Mouse (Mus musculus) forebrain, embryonic 10.5 days (tissue): ENCODE data around the gene Cdkn2aipnl. TPM values are rescaled to one million over a fixed set of nuclear protein-coding genes. Genes with fewer than 3 reads are reported as not detected.

Experiments
- DNase-seq: peaks from one replicate; pipeline ENCODE4 v3.0.0-alpha.2; 2017; ENCODE audit warnings: low spot score; ENCODE audit errors: extremely low spot score
- H3K27ac ChIP-seq: fragments of 300-500 bp; sonication (generic); 2 replicates; pipeline ENCODE4 v1.5.1; 2016; ENCODE audit warnings: mild to moderate bottlenecking
- H3K27me3 ChIP-seq: fragments of 300-500 bp; sonication (generic); 2 replicates; pipeline ENCODE4 v1.6.1; 2016; ENCODE audit warnings: mild to moderate bottlenecking; ENCODE audit not compliant: poor library complexity, severe bottlenecking
- H3K36me3 ChIP-seq: fragments of 300-500 bp; sonication (generic); replicated peaks from 2 replicates; pipeline ENCODE4 v1.6.1; 2016; ENCODE audit warnings: mild to moderate bottlenecking, moderate library complexity
- H3K4me1 ChIP-seq: fragments of 300-500 bp; sonication (generic); 2 replicates; pipeline ENCODE4 v1.6.1; 2016
- H3K4me3 ChIP-seq: fragments of 300-500 bp; sonication (generic); 2 replicates; pipeline ENCODE4 v1.5.1; 2016; ENCODE audit warnings: mild to moderate bottlenecking, moderate library complexity
- H3K9me3 ChIP-seq: fragments of 300-500 bp; sonication (generic); 2 replicates; pipeline ENCODE4 v1.6.1; 2016; ENCODE audit warnings: mild to moderate bottlenecking, moderate library complexity
- WGBS: fragments of 180-500 bp; shearing (Covaris S2); methylation state at CpG from one replicate; pipeline ENCODE4 v1.1.7; 2016; 5-methylcytosine and 5-hydroxymethylcytosine counted together
- polyA plus RNA-seq: library from polyadenylated mRNA; unstranded; fragments of >200 nt; fragmentation: Nextera tagmentation; extraction: Ambion mirVana; gene quantifications from 2 replicates; pipeline ENCODE4 v1.2.1, GENCODE M21; 2016

The Cdkn2aipnl gene
- 138 and 144 TPM in 2 replicates for polyA plus RNA-seq

DNA sequence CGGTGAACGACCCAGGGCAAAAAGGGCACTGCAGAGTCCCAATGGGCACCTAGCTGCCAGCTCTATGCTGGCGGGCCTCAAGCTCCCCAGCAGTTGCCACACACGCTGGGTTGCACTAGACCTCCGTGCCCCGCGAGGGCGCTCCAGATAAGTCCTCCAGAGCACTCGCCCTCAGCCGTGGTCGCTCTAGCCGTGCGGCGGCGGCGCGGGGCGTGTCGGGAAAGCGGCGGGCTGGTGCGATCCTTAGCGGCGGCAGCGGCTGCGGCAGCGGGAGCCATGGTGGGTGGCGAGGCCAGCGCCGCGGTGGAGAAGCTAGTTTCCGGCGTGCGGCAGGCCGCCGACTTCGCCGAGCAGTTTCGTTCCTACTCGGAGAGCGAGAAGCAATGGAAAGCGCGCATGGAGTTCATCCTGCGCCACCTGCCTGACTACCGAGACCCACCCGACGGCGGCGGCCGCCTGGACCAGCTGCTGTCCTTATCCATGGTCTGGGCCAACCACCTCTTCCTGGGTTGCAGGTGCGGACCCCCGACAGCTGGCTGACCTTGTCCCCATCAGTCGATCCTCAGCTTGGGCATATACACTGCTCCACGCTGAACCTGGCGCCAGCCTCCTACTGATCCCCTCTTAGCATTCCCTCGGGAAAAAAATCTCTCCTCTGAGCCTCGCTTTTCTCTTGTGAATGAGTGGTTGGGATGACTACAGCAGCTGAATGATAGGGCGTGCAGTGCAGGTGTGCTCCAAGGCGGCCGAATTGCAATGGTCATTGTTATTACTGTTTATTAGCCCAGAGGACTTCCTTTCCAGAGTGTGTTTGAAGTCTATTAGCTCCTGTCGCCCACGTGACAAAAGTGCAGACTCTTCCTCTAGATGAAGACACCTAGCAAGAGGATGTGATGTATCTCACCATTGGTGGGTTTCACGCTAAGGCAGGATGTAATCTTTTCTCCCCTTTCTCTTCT lies at the start of gene Cdkn2aipnl:
Cdkn2aipnl (plus strand) TSS at position 219 of the 959 bp plus-strand sequence.
- Histone ChIP-seq H3K36me3 (peaks cover 40% of the 10 kb centered on the region), H3K27ac (peak within 1 kb of the TSS; percentile 89), H3K4me1 (peaks cover 21% of the 10 kb centered on the region), H3K4me3 (peak within 1 kb of the TSS; percentile 75), H3K9me3 (no peaks in the 10 kb centered on the region), H3K27me3 (no peaks in the 10 kb centered on the region)
- peak; percentile 89 for DNase-seq
- WGBS: 3% methylated on average over 63 of the region's 63 CpGs

DNA sequence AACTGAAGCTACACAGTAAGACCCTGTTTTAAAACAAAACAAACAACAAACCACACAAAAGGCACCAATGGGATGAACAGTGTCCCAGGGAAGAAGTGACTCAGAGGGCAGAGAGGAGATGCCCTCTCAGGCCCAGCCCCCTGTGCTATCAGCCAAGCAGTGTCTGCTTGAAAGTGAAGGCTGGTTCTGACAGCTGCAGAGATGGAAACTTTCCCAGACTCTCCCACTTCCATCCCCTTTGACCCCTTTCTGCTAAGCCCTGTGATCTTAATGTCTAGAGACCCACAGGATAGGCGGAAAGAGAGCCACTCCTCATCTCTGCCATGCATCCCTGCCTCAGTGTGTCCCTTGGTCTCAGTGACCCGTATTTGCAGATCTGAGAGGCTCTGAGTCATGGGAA lies 49.5 kb upstream of the Cdkn2aipnl start:
- Histone ChIP-seq H3K4me3 (no peak overlapping the region), H3K4me1 (peaks cover 16% of the 10 kb centered on the region), H3K9me3 (peaks cover 7% of the 10 kb centered on the region; the same call in 1 of the 2 replicates), H3K36me3 (no peaks in the 10 kb centered on the region), H3K27me3 (peaks cover 11% of the 10 kb centered on the region), H3K27ac (no peak overlapping the region)
- WGBS: 80% methylated on average over 2 of the region's 2 CpGs
- DNase-seq: no peak

DNA sequence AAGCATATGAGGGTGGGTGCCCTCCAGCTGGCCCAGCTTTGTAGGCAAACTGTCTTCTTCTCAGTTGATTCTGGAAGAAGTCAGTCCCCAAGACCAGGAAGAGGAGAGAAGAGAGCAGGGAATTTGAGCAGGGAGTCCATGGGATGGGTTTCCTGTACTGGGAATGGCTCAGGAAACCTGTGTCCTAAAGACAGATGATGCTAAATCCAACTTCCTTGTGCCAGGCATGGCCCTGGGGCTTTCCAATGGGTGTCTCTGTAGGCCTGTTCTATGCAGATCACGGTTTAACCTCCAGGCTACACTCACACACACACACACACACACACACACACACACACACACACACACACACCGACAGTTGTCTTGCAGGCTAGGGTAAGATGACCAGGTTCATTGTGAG lies 48.9 kb upstream of the Cdkn2aipnl start:
- no peak for DNase-seq
- H3K4me3 ChIP-seq: no peak overlapping the region
- peaks cover 13% of the 10 kb centered on the region for H3K9me3 ChIP-seq
- peaks cover 16% of the 10 kb centered on the region for H3K4me1 ChIP-seq
- no peaks in the 10 kb centered on the region for H3K36me3 ChIP-seq
- WGBS: 91% methylated on average over 2 of the region's 2 CpGs
- peaks cover 11% of the 10 kb centered on the region for H3K27me3 ChIP-seq
- H3K27ac ChIP-seq: no peak overlapping the region

DNA sequence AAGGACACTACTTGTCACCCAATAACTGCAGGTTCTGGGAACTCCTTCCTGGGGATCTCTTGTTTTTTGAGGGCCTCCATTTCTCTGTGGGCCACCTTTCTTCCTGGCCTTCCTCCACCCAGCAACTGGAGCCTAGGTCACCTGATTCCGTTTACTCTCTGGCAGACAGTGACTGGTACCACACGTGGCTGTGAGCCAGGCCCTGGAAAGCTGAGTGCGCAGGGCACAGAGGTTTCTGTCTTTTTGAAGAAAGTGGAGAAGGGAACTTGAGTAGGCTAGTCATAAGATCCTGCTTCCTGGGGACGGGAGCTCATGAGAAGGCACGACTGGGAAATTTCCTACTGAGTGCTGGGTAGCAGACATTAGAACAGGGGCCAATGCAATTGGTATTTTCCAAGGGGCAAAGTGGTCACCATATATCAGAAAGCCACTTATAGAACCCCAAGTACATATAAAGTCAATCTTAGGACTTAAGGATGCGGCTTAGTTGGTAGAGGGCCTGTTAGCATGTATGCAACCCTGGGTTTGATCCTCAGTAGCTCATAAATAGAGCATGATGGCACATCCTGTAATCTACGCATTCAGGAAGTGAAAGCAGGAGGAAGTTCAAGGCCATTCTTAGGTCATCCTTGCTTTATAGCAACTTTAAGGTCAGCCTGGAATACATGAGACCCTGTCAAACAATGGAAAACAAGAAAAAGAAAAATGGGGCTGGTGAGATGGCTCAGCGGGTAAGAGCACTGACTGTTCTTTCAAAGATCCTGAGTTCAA lies 45.9 kb upstream of the Cdkn2aipnl start:
- peaks cover 5% of the 10 kb centered on the region for H3K4me1 ChIP-seq
- H3K27me3 ChIP-seq: no peaks in the 10 kb centered on the region; the same call in 1 of the 2 replicates
- H3K4me3 ChIP-seq: no peak overlapping the region
- peaks cover 18% of the 10 kb centered on the region for H3K9me3 ChIP-seq
- no peaks in the 10 kb centered on the region for H3K36me3 ChIP-seq
- no peak overlapping the region for H3K27ac ChIP-seq
- DNase-seq: no peak
- WGBS: 86% methylated on average over 8 of the region's 8 CpGs

DNA sequence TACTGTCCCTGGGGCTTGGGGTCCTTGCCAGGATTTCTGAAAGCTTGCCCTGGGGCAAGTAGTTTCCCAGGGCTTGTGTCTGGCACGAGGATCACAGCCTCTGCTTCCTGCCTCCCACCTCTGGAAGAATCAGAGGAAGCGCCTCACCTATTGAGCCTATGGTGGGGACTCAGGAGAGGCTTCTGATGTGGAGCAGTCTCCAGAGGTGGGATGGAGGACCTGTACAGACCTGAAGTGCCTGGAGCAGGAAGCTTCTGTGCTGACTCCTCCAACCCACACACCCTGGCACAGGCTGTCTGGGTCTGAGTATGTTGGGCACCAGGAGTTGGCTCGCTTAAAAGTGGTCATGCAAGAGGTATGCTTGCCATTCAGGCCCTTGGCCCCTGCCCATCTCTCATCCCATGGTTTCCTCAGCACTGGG lies 45.0 kb upstream of the Cdkn2aipnl start:
- no peak for DNase-seq
- Histone ChIP-seq H3K9me3 (peaks cover 18% of the 10 kb centered on the region), H3K36me3 (no peaks in the 10 kb centered on the region), H3K4me1 (no peaks in the 10 kb centered on the region), H3K27ac (no peak overlapping the region), H3K27me3 (no peaks in the 10 kb centered on the region), H3K4me3 (no peak overlapping the region)
- WGBS: 71% methylated on average over 3 of the region's 3 CpGs

DNA sequence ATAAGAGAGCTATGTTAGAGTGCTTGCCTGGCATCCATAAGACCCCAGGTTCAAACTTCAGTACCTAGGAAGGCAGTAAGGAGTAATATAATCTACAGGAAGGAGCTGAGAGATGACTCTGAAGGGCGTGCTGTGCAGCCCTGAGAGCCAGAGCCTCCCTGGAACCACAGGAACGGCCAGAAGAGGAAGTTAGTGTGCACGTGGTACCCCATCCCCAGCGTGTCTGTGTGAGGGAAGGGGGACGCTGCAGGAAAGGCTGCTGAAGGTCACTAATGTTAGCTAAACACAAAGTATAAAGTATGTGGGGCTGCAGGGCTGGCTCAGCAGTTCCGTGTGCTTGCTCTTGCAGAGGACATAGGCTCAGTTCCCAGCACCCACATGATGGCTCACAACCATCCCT lies 41.9 kb upstream of the Cdkn2aipnl start:
- WGBS: 84% methylated on average over 6 of the region's 6 CpGs
- H3K9me3 ChIP-seq: peaks cover 18% of the 10 kb centered on the region
- no peak overlapping the region for H3K4me3 ChIP-seq
- no peaks in the 10 kb centered on the region for H3K36me3 ChIP-seq
- H3K27me3 ChIP-seq: no peaks in the 10 kb centered on the region
- DNase-seq: no peak
- no peak overlapping the region for H3K27ac ChIP-seq
- no peaks in the 10 kb centered on the region for H3K4me1 ChIP-seq

DNA sequence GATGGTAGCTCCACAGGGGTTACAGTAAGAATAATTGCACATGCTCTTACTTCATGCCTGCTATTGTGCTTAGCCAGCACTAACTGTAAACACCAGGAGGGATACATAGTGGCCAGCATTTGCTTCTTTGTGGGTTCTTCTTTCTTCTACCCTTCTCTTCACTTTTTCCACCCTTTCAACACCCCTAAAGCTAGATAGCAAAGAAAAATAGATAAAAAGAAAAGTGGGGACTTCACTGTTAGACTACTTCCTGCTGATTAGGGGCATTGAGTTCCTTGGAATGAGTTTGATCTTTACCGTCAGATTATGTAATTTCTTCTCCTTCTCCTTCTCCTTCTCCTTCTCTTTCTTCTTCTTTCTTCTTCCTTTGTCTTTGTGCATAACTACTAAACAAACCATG lies 41.1 kb upstream of the Cdkn2aipnl start:
- H3K4me1 ChIP-seq: no peaks in the 10 kb centered on the region
- peaks cover 18% of the 10 kb centered on the region for H3K9me3 ChIP-seq

DNA sequence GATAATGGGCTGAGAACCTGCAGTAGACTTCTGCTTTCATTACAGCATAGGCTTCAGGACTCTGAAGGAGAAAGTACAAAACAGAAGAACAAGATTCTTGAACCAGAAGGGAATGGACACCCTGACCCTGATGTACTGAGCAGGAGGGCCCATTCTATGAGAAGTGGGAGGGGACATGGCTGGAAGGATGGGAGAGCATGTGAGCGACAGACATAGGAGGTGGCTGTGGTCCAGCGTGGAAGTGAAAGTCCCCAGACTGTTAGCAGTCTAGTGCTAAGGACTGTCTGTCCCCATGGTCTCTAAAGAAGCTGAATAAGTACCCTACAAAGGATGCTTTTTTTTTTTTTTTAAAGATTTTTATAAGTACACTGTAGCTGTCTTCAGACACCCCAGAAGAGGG lies 40.4 kb upstream of the Cdkn2aipnl start:
- no peaks in the 10 kb centered on the region for H3K36me3 ChIP-seq
- WGBS: 80% methylated on average over 2 of the region's 2 CpGs
- no peak for DNase-seq
- no peak overlapping the region for H3K27ac ChIP-seq
- H3K9me3 ChIP-seq: peaks cover 18% of the 10 kb centered on the region
- no peak overlapping the region for H3K4me3 ChIP-seq
- no peaks in the 10 kb centered on the region for H3K4me1 ChIP-seq
- no peaks in the 10 kb centered on the region for H3K27me3 ChIP-seq

More for the DNA sequence above, 41.1 kb upstream of the Cdkn2aipnl start:
- Histone ChIP-seq H3K36me3 (no peaks in the 10 kb centered on the region), H3K27ac (no peak overlapping the region), H3K4me3 (no peak overlapping the region), H3K27me3 (no peaks in the 10 kb centered on the region)
- no peak for DNase-seq
- 91% methylated on average over 1 of the region's 1 CpGs for WGBS

DNA sequence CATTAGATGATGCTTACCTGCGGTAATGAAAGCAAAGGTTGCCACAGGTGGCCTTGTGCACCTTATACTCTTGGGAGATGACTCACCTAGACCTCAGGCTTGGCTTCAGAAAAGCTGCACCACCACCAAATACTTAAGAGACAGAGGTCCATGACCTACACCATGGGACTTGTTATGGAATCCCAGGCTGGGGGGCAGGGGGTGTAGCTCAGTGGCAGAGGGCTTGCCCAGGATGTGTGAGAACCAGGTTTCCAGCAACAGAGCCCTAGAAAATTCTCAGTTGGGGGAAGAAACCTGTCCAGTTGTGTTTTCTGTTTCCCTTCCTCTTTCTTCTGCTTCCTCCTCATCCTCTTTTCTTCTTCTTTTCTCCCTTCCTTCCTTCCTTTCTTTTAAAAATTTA lies 36.3 kb upstream of the Cdkn2aipnl start:
- Histone ChIP-seq H3K9me3 (no peaks in the 10 kb centered on the region), H3K4me1 (no peaks in the 10 kb centered on the region), H3K36me3 (no peaks in the 10 kb centered on the region), H3K4me3 (no peak overlapping the region), H3K27ac (no peak overlapping the region), H3K27me3 (no peaks in the 10 kb centered on the region)
- no peak for DNase-seq
- 78% methylated on average over 1 of the region's 1 CpGs for WGBS

DNA sequence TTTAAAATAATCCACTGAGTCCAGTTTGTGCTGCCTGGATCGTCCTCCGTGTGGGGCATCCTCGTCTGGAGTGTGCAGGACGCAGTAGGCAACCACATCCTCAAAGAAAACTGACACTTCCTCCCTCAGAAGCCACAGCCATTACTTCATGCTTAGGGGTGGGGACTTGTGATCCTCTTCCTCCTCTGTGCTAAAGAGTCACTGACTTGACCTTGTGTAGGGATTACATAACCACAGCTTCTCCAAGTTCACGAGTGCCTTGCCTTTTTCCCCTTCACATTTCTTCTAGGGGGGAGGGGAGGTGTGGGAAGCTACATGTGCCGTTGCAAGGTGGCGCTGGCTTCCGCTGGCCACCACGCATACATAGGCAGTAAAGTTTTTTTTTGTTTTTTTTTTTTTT lies 35.7 kb upstream of the Cdkn2aipnl start:
- Histone ChIP-seq H3K4me3 (no peak overlapping the region), H3K4me1 (no peaks in the 10 kb centered on the region), H3K27ac (no peak overlapping the region), H3K27me3 (no peaks in the 10 kb centered on the region), H3K36me3 (no peaks in the 10 kb centered on the region), H3K9me3 (no peaks in the 10 kb centered on the region)
- 95% methylated on average over 9 of the region's 9 CpGs for WGBS
- no peak for DNase-seq

DNA sequence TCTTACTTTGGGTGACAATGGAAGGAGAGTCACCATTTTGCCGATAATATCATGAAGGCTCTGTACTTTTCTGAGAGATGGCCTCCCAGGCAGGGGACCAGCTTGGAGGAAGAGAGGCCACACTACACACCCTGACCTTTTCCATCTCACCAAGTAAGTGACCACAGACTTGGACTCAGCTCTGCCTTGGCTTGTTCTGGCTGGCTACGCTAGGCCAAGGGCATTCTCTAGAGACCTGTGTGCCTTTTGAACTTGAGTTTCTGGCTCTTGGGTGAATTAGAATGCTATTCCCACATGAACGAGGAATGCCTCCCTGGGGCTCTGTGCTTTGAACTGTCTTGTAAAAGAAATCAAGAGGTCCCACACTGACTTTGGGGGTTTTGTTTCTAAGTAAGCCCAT lies 33.2 kb upstream of the Cdkn2aipnl start:
- DNase-seq: no peak
- WGBS: 87% methylated on average over 3 of the region's 3 CpGs
- no peak overlapping the region for H3K4me3 ChIP-seq
- no peaks in the 10 kb centered on the region for H3K36me3 ChIP-seq
- no peaks in the 10 kb centered on the region for H3K9me3 ChIP-seq
- no peaks in the 10 kb centered on the region for H3K4me1 ChIP-seq
- H3K27ac ChIP-seq: no peak overlapping the region
- H3K27me3 ChIP-seq: no peaks in the 10 kb centered on the region

DNA sequence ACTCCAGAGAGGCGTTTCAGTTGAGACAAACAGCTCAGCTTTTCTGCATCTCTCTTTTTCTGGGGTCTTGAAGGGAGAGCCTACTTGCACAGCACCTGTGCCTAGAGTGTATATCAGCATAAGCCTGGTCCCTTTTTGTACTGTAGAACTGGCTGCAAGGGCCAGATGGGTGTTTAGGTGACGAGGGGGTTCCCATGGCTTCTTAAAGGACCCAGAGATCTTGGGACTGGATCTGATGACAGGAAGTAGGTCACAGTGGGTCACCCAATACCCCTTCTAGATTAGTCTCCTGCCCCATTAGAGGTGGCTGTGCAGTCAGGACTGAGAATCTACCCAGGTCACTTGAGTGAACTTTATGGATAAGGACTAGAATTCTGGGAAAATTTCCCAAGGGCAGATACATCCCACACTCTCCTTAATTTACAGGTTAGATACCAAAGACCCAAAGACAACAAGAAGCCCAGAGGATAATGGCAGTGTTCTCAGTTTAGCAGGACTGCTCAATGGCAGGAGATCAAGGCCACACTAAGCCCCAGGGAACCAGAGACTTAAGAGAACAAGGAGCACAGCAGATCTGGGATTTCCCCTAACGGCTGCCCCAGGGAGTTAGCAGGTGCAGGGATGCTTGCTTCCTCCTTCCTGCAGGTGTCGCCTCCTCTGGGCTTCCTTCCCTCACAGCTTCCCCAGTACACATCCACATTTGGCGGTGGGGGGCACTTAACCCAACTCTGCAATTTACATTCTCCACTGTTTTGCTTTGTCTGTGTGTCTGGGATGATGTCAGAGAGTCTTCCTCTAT lies 31.6 kb upstream of the Cdkn2aipnl start:
- 60% methylated on average over 5 of the region's 5 CpGs for WGBS
- no peaks in the 10 kb centered on the region for H3K9me3 ChIP-seq
- DNase-seq: no peak
- H3K36me3 ChIP-seq: no peaks in the 10 kb centered on the region
- no peaks in the 10 kb centered on the region for H3K27me3 ChIP-seq
- H3K27ac ChIP-seq: no peak overlapping the region
- no peaks in the 10 kb centered on the region for H3K4me1 ChIP-seq
- H3K4me3 ChIP-seq: no peak overlapping the region
